Mouse (Mus musculus) adrenal gland, adult (tissue): ENCODE results near the gene Cabcoco1.
A peak's percentile ranks its signal among the peaks of the same experiment; 100 is the strongest.

Source experiments
- DNase-seq, 2 experiments: peaks; one replicate each; pipeline ENCODE4 v3.0.0; 2022 to 2023; ENCODE audit warnings: low spot score in 1 of 2; ENCODE audit not compliant: inconsistent age in 2 of 2

The Cabcoco1 gene

DNA sequence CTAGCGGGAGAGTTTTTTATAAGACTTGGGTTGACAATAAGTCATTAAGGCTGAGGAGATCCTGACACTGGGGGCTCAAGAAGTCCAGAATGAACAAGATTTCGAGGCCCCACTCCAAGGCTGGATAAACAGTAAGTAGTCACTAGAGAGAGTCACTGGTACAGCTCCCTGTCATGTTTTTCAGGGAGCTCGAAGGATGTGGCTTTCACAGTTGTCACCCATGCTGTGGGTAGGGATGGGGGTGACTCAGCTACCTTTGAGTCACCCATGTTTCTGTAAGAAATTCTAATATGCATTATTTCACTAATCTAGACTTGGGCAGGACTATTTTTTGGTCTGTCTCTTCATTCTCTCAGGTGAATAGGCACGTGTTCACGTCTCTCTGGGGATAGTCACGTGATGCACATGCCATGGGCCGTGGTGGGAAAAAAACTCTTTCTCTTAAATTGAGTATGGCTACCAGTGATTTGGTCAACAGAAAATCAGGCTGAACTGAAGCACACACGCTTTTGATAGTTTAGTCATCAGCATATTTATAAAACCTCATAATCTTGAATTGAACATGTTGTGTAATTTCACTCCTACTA, 29.2 kb downstream of the Cabcoco1 start:
- DNase-seq, result no peak

GRCm38 (mm10) chr10:68507741-68508140, 34.0 kb downstream of the Cabcoco1 start:
- no peak for DNase-seq

GRCm38 (mm10) chr10:68506242-68506641, 35.5 kb downstream of the Cabcoco1 start:
- DNase-seq, result no peak

GRCm38 (mm10) chr10:68504586-68505152, 37.0 kb downstream of the Cabcoco1 start:
- DNase-seq, result no peak

DNA sequence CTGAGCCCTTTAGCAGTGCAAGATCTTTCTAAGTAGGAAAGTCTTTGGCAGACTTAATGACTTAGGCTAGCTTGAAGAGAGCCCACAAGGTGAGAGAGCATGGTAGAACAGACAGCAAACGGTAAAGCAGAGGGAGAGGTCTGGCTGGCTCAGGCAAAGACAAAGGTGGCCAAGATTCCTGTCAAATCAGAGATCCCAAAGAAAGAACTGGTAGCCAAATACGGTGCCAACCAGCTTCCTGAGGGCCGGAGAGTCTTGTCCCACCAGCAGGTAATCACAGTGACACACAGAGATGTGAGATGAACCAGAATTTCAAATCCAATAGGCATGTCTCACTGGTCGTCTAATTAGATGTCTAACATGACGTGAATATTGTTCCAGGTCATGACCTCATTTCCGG, 40.6 kb downstream of the Cabcoco1 start:
- no peak for DNase-seq

DNA sequence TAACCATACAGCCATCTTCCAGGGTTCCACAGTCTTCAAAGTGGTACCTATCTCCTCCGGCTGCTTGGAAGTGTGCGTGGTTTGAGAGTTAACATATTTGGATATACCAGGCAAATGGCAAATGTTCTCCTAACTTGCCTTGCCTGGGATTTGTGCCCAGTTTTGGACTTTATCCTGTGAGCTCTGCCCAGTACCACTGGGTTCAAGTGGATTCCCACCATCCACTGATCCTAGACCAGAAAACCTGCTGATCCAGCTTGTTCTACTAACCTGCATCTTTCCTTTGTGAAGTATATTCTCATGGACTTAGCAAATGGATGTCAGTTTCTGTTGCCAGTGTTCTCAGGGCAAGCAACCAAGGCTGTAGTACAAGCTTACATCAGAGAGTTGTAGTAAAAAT, 46.5 kb downstream of the Cabcoco1 start:
- DNase-seq, result no peak

- DNase-seq, result peak in 1 of 2 experiments; percentile 49
Observed at GRCm38 (mm10) chr10:68491557-68491956, 50.1 kb downstream of the Cabcoco1 start.

DNA sequence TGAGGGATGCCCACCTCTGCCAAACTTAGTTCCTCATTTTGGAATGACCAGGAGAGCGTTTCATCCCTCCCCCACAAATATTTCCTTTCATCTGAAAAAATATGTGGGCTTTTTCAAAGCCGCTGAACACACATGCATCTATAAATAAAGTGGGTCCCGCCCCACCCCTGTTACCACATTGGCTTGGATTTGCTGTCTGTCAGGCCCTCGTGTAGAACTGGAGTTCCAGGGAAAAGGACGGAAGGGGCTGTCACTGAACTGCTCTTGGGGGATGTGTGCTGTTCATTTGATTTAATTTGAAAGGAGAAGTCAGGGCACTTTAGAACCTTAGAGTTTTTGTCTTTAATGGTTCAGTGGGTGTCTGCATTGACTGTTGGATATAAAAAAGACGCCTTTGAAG, 50.9 kb downstream of the Cabcoco1 start:
- DNase-seq, result no peak

GRCm38 (mm10) chr10:68472799-68473198, 68.9 kb downstream of the Cabcoco1 start:
- peak in 1 of 2 experiments; percentile 58 for DNase-seq

DNA sequence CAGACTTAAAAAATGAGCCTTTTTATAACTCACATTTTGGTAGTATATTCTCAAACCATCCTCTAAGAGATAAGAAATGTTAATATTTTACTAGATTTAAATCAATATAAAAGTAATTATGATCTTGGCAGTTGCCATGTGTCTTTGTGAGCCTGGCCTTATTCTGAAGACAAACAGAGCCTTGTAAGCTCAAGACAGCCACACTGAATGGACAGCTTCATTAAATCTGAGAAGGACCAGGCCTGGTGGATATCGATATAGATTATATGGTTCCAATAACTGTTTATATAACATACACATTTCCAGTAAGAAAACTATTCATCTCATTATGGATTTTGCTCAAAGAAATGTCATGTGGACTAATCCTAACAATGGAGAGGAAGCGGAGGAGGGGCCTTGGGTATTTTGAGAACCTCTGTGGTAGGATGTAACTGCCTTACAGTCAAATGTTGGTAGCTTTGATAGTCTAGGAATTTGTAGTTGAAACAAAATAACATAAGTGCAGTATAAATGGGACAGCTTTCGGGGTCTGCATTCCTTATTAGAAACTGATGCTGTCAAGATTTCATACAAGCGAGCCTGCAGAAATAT, 75.9 kb downstream of the Cabcoco1 start:
- DNase-seq, result no peak

- DNase-seq, result peak; percentile 78 to 94
Observed at GRCm38 (mm10) chr10:68464943-68465342, 76.8 kb downstream of the Cabcoco1 start.

GRCm38 (mm10) chr10:68459784-68460183, 81.9 kb downstream of the Cabcoco1 start:
- DNase-seq, result no peak

- no peak for DNase-seq
Observed at GRCm38 (mm10) chr10:68457019-68457418, 84.7 kb downstream of the Cabcoco1 start.

GRCm38 (mm10) chr10:68454541-68454940, 87.2 kb downstream of the Cabcoco1 start:
- no peak for DNase-seq

- no peak for DNase-seq
Observed at GRCm38 (mm10) chr10:68446797-68447125, 94.9 kb downstream of the Cabcoco1 start.

GRCm38 (mm10) chr10:68445876-68446796, 95.6 kb downstream of the Cabcoco1 start:
- DNase-seq, result peak in 1 of 2 experiments; percentile 81

GRCm38 (mm10) chr10:68445244-68445811, 96.4 kb downstream of the Cabcoco1 start:
- DNase-seq, result no peak

DNA sequence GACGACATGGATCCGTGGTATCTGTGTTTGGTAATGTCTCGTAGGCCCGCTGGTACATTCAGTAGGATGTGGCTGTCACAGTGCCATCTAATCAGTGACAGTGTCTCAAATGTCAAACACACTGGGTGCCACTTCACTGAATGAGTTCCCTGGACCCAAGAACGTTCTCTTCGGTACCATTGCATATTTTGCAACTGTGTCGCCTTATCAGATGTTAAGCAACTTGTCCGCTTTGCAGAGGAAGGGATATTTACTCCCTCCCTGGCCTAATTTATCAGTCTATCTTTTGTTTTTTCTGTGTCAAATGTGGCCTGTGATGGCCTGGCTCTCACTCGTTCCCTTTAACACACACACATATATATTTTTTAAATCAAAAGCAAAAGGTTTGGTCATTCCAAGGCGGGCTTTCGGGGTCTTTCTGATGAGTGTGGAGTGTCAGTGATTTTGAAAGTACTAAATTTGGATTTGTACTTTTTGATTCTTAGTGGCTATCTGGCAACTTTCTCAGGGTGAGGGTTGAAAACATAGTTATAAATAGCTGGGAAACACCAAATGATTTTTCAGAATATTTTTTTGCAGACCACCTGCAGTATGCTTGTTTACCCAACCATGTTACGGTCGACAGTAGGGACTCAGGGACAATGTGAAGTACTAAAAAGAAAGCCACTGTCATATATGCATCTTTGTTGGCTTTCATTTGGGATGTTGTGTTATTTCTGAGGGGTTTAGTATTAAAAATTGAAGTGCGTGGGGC, 97.2 kb downstream of the Cabcoco1 start:
- no peak for DNase-seq

- peak in 1 of 2 experiments; percentile 45 for DNase-seq
Observed at GRCm38 (mm10) chr10:68443132-68443531, 98.6 kb downstream of the Cabcoco1 start.

DNA sequence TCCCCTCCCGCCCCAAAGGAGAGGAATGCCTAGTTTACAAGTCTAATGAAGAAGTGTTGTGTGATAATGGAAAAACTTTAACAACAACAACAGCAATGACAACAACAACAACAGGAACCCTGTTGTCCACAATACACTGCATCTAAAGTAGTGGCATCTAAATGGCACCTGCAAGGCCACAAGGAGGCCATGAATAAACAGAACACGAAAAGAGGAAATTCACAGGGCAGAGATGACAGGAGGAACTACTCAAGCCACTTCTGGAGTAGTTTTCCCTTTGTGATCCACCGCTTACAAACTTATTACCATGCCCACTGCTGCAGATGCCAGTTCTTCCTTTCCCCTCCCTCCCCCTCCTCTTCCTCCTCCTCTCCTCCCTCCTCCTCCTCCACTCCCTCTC, 99.0 kb downstream of the Cabcoco1 start:
- peak in 1 of 2 experiments; percentile 53 for DNase-seq
